Mouse (Mus musculus) ES-E14 (cell line): Measurements from ENCODE around the gene Esr1. TPM values are rescaled to one million over a fixed set of nuclear protein-coding genes. Genes with fewer than 3 reads are reported as not detected.

Experiments used
- DNase-seq: peaks from one replicate; pipeline ENCODE4 v3.0.0-alpha.2; 2013; ENCODE audit warnings: low read depth, low spot score
- H3K27ac ChIP-seq: 2 replicates; pipeline ENCODE4 v1.5.1; 2012; ENCODE audit warnings: low read depth, mild to moderate bottlenecking, low read length, moderate library complexity, mixed read lengths; ENCODE audit not compliant: poor library complexity, insufficient read depth, severe bottlenecking
- H3K36me3 ChIP-seq: 2 replicates; pipeline ENCODE4 v1.6.1; 2012; ENCODE audit warnings: mild to moderate bottlenecking, low read length, moderate library complexity, mixed read lengths; ENCODE audit not compliant: control insufficient read depth, poor library complexity, insufficient read depth, severe bottlenecking
- H3K4me1 ChIP-seq, 2 experiments: fragments of 150-350 bp in 1 of 2; sonication (generic) in 1 of 2; 2 replicates each; pipeline ENCODE4 v1.6.1; 2012; ENCODE audit warnings: low read length in 2 of 2, mild to moderate bottlenecking in 1 of 2, mixed read lengths in 1 of 2; ENCODE audit not compliant: control insufficient read depth in 2 of 2, insufficient read depth in 2 of 2, poor library complexity in 1 of 2
- H3K4me3 ChIP-seq, 2 experiments: fragments of 150-350 bp in 1 of 2; sonication (generic) in 1 of 2; 2 replicates each; pipeline ENCODE4 v1.5.1; 2012; ENCODE audit warnings: low read length in 2 of 2, low read depth in 1 of 2, mild to moderate bottlenecking in 1 of 2, mixed read lengths in 1 of 2; ENCODE audit not compliant: insufficient read depth in 1 of 2, poor library complexity in 1 of 2, severe bottlenecking in 1 of 2
- H3K9ac ChIP-seq: 2 replicates; pipeline ENCODE4 v1.6.1; 2012; ENCODE audit warnings: low read depth, mild to moderate bottlenecking, low read length, mixed read lengths; ENCODE audit not compliant: poor library complexity, insufficient read depth, severe bottlenecking
- H3K9me3 ChIP-seq: fragments of 150-350 bp; sonication (generic); 2 replicates; pipeline ENCODE4 v1.6.1; 2012; ENCODE audit warnings: low read depth, mild to moderate bottlenecking, low read length; ENCODE audit not compliant: control insufficient read depth, insufficient read depth
- CHD2 ChIP-seq: IDR thresholded peaks from 2 replicates; pipeline ENCODE4 v1.6.1; 2014; ENCODE audit warnings: mild to moderate bottlenecking, low read depth, low read length, inconsistent platforms
- HCFC1 ChIP-seq: IDR thresholded peaks from 2 replicates; pipeline ENCODE4 v1.6.1; 2012; ENCODE audit warnings: low read length, inconsistent platforms, borderline replicate concordance; ENCODE audit not compliant: insufficient read depth
- MAFK ChIP-seq: IDR thresholded peaks from 2 replicates; pipeline ENCODE4 v1.6.1; 2014; ENCODE audit warnings: mild to moderate bottlenecking, low read depth, low read length, inconsistent platforms; ENCODE audit not compliant: insufficient read depth
- ZC3H11A ChIP-seq: IDR thresholded peaks from 2 replicates; pipeline ENCODE4 v1.6.1; 2012; ENCODE audit warnings: low read depth, mild to moderate bottlenecking, inconsistent platforms, low read length, borderline replicate concordance
- ZNF384 ChIP-seq: IDR thresholded peaks from 2 replicates; pipeline ENCODE4 v1.6.1; 2012; ENCODE audit warnings: low read depth, low read length, inconsistent platforms
- in situ Hi-C, 2 experiments: fragments of 600-800 bp; cut with MboI; formaldehyde crosslinking; loops; one replicate each; pipeline ENCODE4 v1.15.1; 2025; ENCODE audit warnings: low sequenced_read_pairs in 2 of 2, inconsistent platforms in 1 of 2; ENCODE audit not compliant: unreplicated experiment in 2 of 2
- total RNA-seq: library from RNA; depleted of rRNA; stranded (reverse); fragments of 300-350 nt; gene quantifications from 2 replicates; pipeline ENCODE4 v1.2.3, GENCODE M21; 2012

Gene Esr1
- total RNA-seq, 1 experiment: 0.09 TPM

- Histone ChIP-seq H3K4me3 (no peak overlapping the region), H3K9me3 (no peaks in the 10 kb centered on the region), H3K27ac (no peak overlapping the region), H3K36me3 (no peaks in the 10 kb centered on the region), H3K4me1 (no peaks in the 10 kb centered on the region), H3K9ac (no peak overlapping the region)
- DNase-seq: no peak
- in situ Hi-C loops: no loop called here
- TF ChIP-seq CHD2: no peak
- no peak for TF ChIP-seq ZNF384
- no peak for TF ChIP-seq MAFK
- no peak for TF ChIP-seq HCFC1
- TF ChIP-seq ZC3H11A: no peak
These were observed 13.2 kb downstream of the Esr1 start for GRCm38 (mm10) chr10:4624581-4624980.

GRCm38 (mm10) chr10:4625300-4625699, 13.9 kb downstream of the Esr1 start:
- H3K4me1 ChIP-seq: no peaks in the 10 kb centered on the region
- no peak overlapping the region for H3K4me3 ChIP-seq
- in situ Hi-C loops: no loop called here
- DNase-seq: no peak
- no peak overlapping the region for H3K9ac ChIP-seq
- TF ChIP-seq CHD2 (no peak), ZNF384 (no peak), ZC3H11A (no peak), MAFK (no peak), HCFC1 (no peak)
- H3K27ac ChIP-seq: no peak overlapping the region
- H3K9me3 ChIP-seq: no peaks in the 10 kb centered on the region
- H3K36me3 ChIP-seq: no peaks in the 10 kb centered on the region

DNA sequence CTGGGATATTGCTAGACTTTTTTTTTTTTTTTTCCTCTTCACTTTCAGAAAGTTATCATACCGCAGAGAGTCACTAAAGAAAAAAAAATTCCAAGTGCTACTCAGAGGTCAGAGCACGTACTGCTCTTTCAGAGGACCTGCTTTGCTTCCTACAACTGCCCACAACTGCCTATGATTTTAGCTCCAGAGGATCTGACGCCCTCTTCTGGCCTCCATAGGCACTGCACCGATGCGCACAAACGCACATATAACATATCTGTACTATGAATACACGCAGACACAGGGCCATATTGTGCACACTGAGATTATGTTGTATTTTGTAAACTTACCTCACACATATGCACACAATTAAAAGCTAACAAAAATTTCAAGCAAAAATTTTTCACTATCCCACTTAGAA, 15.0 kb downstream of the Esr1 start:
- H3K4me3 ChIP-seq: no peak overlapping the region
- no peaks in the 10 kb centered on the region for H3K36me3 ChIP-seq
- TF ChIP-seq ZNF384 (0 out of 2 replicates have a peak, but pooled peaks have one; percentile 7), HCFC1 (no peak), ZC3H11A (no peak), CHD2 (no peak), MAFK (no peak)
- H3K9ac ChIP-seq: no peak overlapping the region
- no peaks in the 10 kb centered on the region for H3K4me1 ChIP-seq
- in situ Hi-C loops: no loop called here
- no peaks in the 10 kb centered on the region for H3K9me3 ChIP-seq
- H3K27ac ChIP-seq: no peak overlapping the region
- peak; percentile 39 for DNase-seq

GRCm38 (mm10) chr10:4626996-4627395, 15.6 kb downstream of the Esr1 start:
- Histone ChIP-seq H3K4me3 (no peak overlapping the region), H3K27ac (no peak overlapping the region), H3K4me1 (no peaks in the 10 kb centered on the region), H3K9ac (no peak overlapping the region), H3K9me3 (no peaks in the 10 kb centered on the region), H3K36me3 (no peaks in the 10 kb centered on the region)
- TF ChIP-seq ZNF384 (no peak), HCFC1 (no peak), CHD2 (no peak), MAFK (no peak)
- in situ Hi-C loops: no loop called here
- DNase-seq: no peak

GRCm38 (mm10) chr10:4627415-4627814, 16.0 kb downstream of the Esr1 start:
- no peak for DNase-seq
- Histone ChIP-seq H3K9me3 (no peaks in the 10 kb centered on the region), H3K27ac (no peak overlapping the region), H3K36me3 (no peaks in the 10 kb centered on the region), H3K4me1 (no peaks in the 10 kb centered on the region), H3K4me3 (no peak overlapping the region), H3K9ac (no peak overlapping the region)
- in situ Hi-C loops: no loop called here
- TF ChIP-seq ZNF384 (no peak), CHD2 (no peak), HCFC1 (no peak), MAFK (no peak), ZC3H11A (no peak)
